Mouse (Mus musculus): ENCODE measurements around the gene Spef1.

The Spef1 gene

GRCm38 (mm10) chr2:131141336-131141986 is 45.6 kb downstream of the Spef1 start:
- no peak for DNase-seq (ENCODE audit: low read depth)

- no peak for DNase-seq (ENCODE audit: low read depth)
These were observed 46.6 kb downstream of the Spef1 start for GRCm38 (mm10) chr2:131140533-131140905.

GRCm38 (mm10) chr2:131139886-131140532 is 47.1 kb downstream of the Spef1 start:
- no peak for DNase-seq (ENCODE audit: low read depth)

GRCm38 (mm10) chr2:131139287-131139686 is 47.8 kb downstream of the Spef1 start:
- no peak for DNase-seq (ENCODE audit: low read depth)

GRCm38 (mm10) chr2:131138760-131139159 is 48.3 kb downstream of the Spef1 start:
- DNase-seq (ENCODE audit: low read depth), result no peak

GRCm38 (mm10) chr2:131138296-131138695 is 48.8 kb downstream of the Spef1 start:
- DNase-seq (ENCODE audit: low read depth), result no peak

- DNase-seq (ENCODE audit: low read depth), result no peak
These were observed 51.5 kb downstream of the Spef1 start for GRCm38 (mm10) chr2:131135521-131136139.

- DNase-seq (ENCODE audit: low read depth), result no peak
These were observed 52.2 kb downstream of the Spef1 start for GRCm38 (mm10) chr2:131134826-131135400.

- no peak for DNase-seq (ENCODE audit: low read depth)
These were observed 52.7 kb downstream of the Spef1 start for GRCm38 (mm10) chr2:131134381-131134780.

GRCm38 (mm10) chr2:131132930-131133547 is 54.0 kb downstream of the Spef1 start, which contains the start of gene Gm11037:
Gm11037 (plus strand) TSS chr2:131133497.
- no peak for DNase-seq (ENCODE audit: low read depth)

GRCm38 (mm10) chr2:131132111-131132888 is 54.8 kb downstream of the Spef1 start:
- DNase-seq (ENCODE audit: low read depth), result no peak

- DNase-seq (ENCODE audit: low read depth), result no peak
These were observed 56.2 kb downstream of the Spef1 start for GRCm38 (mm10) chr2:131130849-131131248.

GRCm38 (mm10) chr2:131129836-131130235 is 57.2 kb downstream of the Spef1 start:
- DNase-seq (ENCODE audit: low read depth), result no peak

GRCm38 (mm10) chr2:131128636-131129157 is 58.4 kb downstream of the Spef1 start:
- no peak for DNase-seq (ENCODE audit: low read depth)

- DNase-seq (ENCODE audit: low read depth), result no peak
These were observed 58.9 kb downstream of the Spef1 start for GRCm38 (mm10) chr2:131128211-131128610.

- DNase-seq (ENCODE audit: low read depth), result no peak
These were observed 59.8 kb downstream of the Spef1 start, which contains the start of gene Hspa12b for GRCm38 (mm10) chr2:131127161-131127730. Hspa12b (plus strand) TSS chr2:131127280.

- DNase-seq (ENCODE audit: low read depth), result no peak
These were observed 60.9 kb downstream of the Spef1 start for GRCm38 (mm10) chr2:131125964-131126815.

GRCm38 (mm10) chr2:131125157-131125963 is 61.7 kb downstream of the Spef1 start:
- DNase-seq (ENCODE audit: low read depth), result no peak

- no peak for DNase-seq (ENCODE audit: low read depth)
These were observed 62.9 kb downstream of the Spef1 start for GRCm38 (mm10) chr2:131124166-131124565.

All from naive thymus-derived CD4-positive, alpha-beta T cell, adult 2 months (primary cell).